Mouse (Mus musculus) cerebral cortex, adult 2 months (tissue): Measurements from ENCODE around the gene Map4k1.

ENCODE experiments used
- WGBS: fragments of 180-500 bp; shearing (Covaris S2); methylation state at CpG from one replicate; pipeline ENCODE4 v1.1.7; 2018; 5-methylcytosine and 5-hydroxymethylcytosine counted together

The Map4k1 gene

GRCm38 (mm10) chr7:28955295-28955897 is 26.5 kb upstream of the Map4k1 start:
- 27% methylated on average over 5 of the region's 5 CpGs for WGBS

- WGBS, result 74% methylated on average over 1 of the region's 1 CpGs
Measured at GRCm38 (mm10) chr7:28956270-28956669, 25.6 kb upstream of the Map4k1 start.

GRCm38 (mm10) chr7:28957286-28957685 is 24.6 kb upstream of the Map4k1 start:
- WGBS, result 60% methylated on average over 6 of the region's 6 CpGs

- 36% methylated on average over 1 of the region's 1 CpGs for WGBS
Measured at GRCm38 (mm10) chr7:28957997-28958725, 23.7 kb upstream of the Map4k1 start.

GRCm38 (mm10) chr7:28958770-28959169 is 23.1 kb upstream of the Map4k1 start:
- WGBS, result 70% methylated on average over 1 of the region's 1 CpGs

- WGBS, result 28% methylated on average over 6 of the region's 6 CpGs
Measured at GRCm38 (mm10) chr7:28959505-28960045, 22.3 kb upstream of the Map4k1 start.

- WGBS, result 27% methylated on average over 9 of the region's 9 CpGs
Measured at GRCm38 (mm10) chr7:28960354-28961046, 21.4 kb upstream of the Map4k1 start.

- WGBS, result 2% methylated on average over 7 of the region's 7 CpGs
Measured at GRCm38 (mm10) chr7:28961584-28961926, 20.3 kb upstream of the Map4k1 start.

GRCm38 (mm10) chr7:28961927-28962670 is 19.8 kb upstream of the Map4k1 start, which contains the start of gene Actn4:
Gene Actn4 (minus strand): TSS chr7:28962340.
- WGBS, result under 1% methylated on average over 76 of the region's 76 CpGs

- 89% methylated on average over 3 of the region's 3 CpGs for WGBS
Measured at GRCm38 (mm10) chr7:28963399-28963923, 18.4 kb upstream of the Map4k1 start.

- 93% methylated on average over 5 of the region's 5 CpGs for WGBS
Measured at GRCm38 (mm10) chr7:28965346-28965840, 16.5 kb upstream of the Map4k1 start.

GRCm38 (mm10) chr7:28966181-28966580 is 15.7 kb upstream of the Map4k1 start:
- WGBS, result 73% methylated on average over 4 of the region's 5 CpGs

GRCm38 (mm10) chr7:28966751-28967505 is 14.9 kb upstream of the Map4k1 start:
- WGBS, result 72% methylated on average over 4 of the region's 4 CpGs

- 96% methylated on average over 8 of the region's 8 CpGs for WGBS
Measured at GRCm38 (mm10) chr7:28968120-28968519, 13.7 kb upstream of the Map4k1 start.

- 97% methylated on average over 1 of the region's 1 CpGs for WGBS
Measured at GRCm38 (mm10) chr7:28969271-28969670, 12.6 kb upstream of the Map4k1 start.

- WGBS, result 80% methylated on average over 12 of the region's 12 CpGs
Measured at GRCm38 (mm10) chr7:28969672-28970394, 12.0 kb upstream of the Map4k1 start.

- WGBS, result 88% methylated on average over 7 of the region's 7 CpGs
Measured at GRCm38 (mm10) chr7:28971029-28971428, 10.8 kb upstream of the Map4k1 start.

- WGBS, result 41% methylated on average over 6 of the region's 6 CpGs
Measured at GRCm38 (mm10) chr7:28971770-28972269, 10.0 kb upstream of the Map4k1 start.

- WGBS, result 69% methylated on average over 8 of the region's 8 CpGs
Measured at GRCm38 (mm10) chr7:28972542-28972985, 9.3 kb upstream of the Map4k1 start.

- 76% methylated on average over 8 of the region's 8 CpGs for WGBS
Measured at GRCm38 (mm10) chr7:28973025-28973424, 8.8 kb upstream of the Map4k1 start.
